Mouse (Mus musculus): Measurements from ENCODE around the gene Srebf1. TPM values are rescaled to one million over a fixed set of nuclear protein-coding genes. Genes with fewer than 3 reads are reported as not detected.

Gene Srebf1
- polyA plus RNA-seq, 1 experiment from 2014 or later: 50.9 TPM

- Histone ChIP-seq H3K27ac (replicated peaks) (peak overlapping the region; percentile 79), H3K27me3 (no peaks in the 10 kb centered on the region), H3K4me2 (peak overlapping the region; percentile 33), H3K9ac (peak overlapping the region; percentile 26; the same call in 1 of the 2 replicates), H3K36me3 (peaks cover 33% of the 10 kb centered on the region), H3K4me1 (replicated peaks) (peaks cover 28% of the 10 kb centered on the region), H3K9me3 (no peaks in the 10 kb centered on the region), H3K4me3 (no peak overlapping the region)
- peak; percentile 79 for ATAC-seq (ENCODE audit: low FRiP score, low read depth)
- WGBS: 8% methylated on average over 18 of the region's 18 CpGs
Observed at GRCm38 (mm10) chr11:60199702-60200184, 22.6 kb downstream of the Srebf1 start.

- H3K27ac ChIP-seq (replicated peaks): peak overlapping the region; percentile 26
- no peak for ATAC-seq (ENCODE audit: low FRiP score, low read depth)
- no peaks in the 10 kb centered on the region for H3K27me3 ChIP-seq
- H3K4me1 ChIP-seq (replicated peaks): peaks cover 28% of the 10 kb centered on the region
- 90% methylated on average over 12 of the region's 12 CpGs for WGBS
- peaks cover 32% of the 10 kb centered on the region for H3K36me3 ChIP-seq
- no peak overlapping the region for H3K4me2 ChIP-seq
- H3K4me3 ChIP-seq: no peak overlapping the region
- no peaks in the 10 kb centered on the region for H3K9me3 ChIP-seq
- no peak overlapping the region for H3K9ac ChIP-seq
Observed at GRCm38 (mm10) chr11:60198651-60199050, 23.7 kb downstream of the Srebf1 start.

GRCm38 (mm10) chr11:60197998-60198619 is 24.3 kb downstream of the Srebf1 start:
- no peaks in the 10 kb centered on the region for H3K9me3 ChIP-seq
- no peak overlapping the region for H3K4me3 ChIP-seq
- H3K4me2 ChIP-seq: no peak overlapping the region
- H3K27me3 ChIP-seq: no peaks in the 10 kb centered on the region
- H3K9ac ChIP-seq: no peak overlapping the region
- H3K36me3 ChIP-seq: peaks cover 31% of the 10 kb centered on the region
- whole genome bisulfite sequencing: 73% methylated on average over 24 of the region's 24 CpGs
- H3K27ac ChIP-seq (replicated peaks): peak overlapping the region; percentile 26
- H3K4me1 ChIP-seq (replicated peaks): peaks cover 25% of the 10 kb centered on the region
- no peak for ATAC-seq (ENCODE audit: low FRiP score, low read depth)

- no peak for ATAC-seq (ENCODE audit: low FRiP score, low read depth)
- Histone ChIP-seq H3K27me3 (no peaks in the 10 kb centered on the region), H3K27ac (replicated peaks) (no peak overlapping the region), H3K9ac (no peak overlapping the region), H3K36me3 (peaks cover 27% of the 10 kb centered on the region), H3K4me3 (no peak overlapping the region), H3K4me2 (no peak overlapping the region), H3K9me3 (no peaks in the 10 kb centered on the region), H3K4me1 (replicated peaks) (peaks cover 17% of the 10 kb centered on the region)
- WGBS: 83% methylated on average over 5 of the region's 5 CpGs
Observed at GRCm38 (mm10) chr11:60196344-60196743, 26.0 kb downstream of the Srebf1 start.

- no peak overlapping the region for H3K4me3 ChIP-seq
- H3K4me1 ChIP-seq (replicated peaks): peaks cover 7% of the 10 kb centered on the region
- no peak for ATAC-seq (ENCODE audit: low FRiP score, low read depth)
- no peaks in the 10 kb centered on the region for H3K9me3 ChIP-seq
- no peak overlapping the region for H3K9ac ChIP-seq
- H3K27ac ChIP-seq (replicated peaks): no peak overlapping the region
- peaks cover 30% of the 10 kb centered on the region for H3K36me3 ChIP-seq
- H3K4me2 ChIP-seq: no peak overlapping the region
- no peaks in the 10 kb centered on the region for H3K27me3 ChIP-seq
Observed at GRCm38 (mm10) chr11:60195108-60195507, 27.3 kb downstream of the Srebf1 start.

- ATAC-seq (ENCODE audit: low FRiP score, low read depth): 0 out of 2 replicates have a peak, but pooled peaks have one; percentile 13
- no peak overlapping the region for H3K4me2 ChIP-seq
- H3K36me3 ChIP-seq: peaks cover 41% of the 10 kb centered on the region
- no peak overlapping the region for H3K9ac ChIP-seq
- H3K4me3 ChIP-seq: no peak overlapping the region
- no peaks in the 10 kb centered on the region for H3K9me3 ChIP-seq
- 61% methylated on average over 4 of the region's 4 CpGs for WGBS
- no peaks in the 10 kb centered on the region for H3K27me3 ChIP-seq
- 0 out of 2 replicates have a peak overlapping the region, but pooled peaks have one; percentile 32 for H3K27ac ChIP-seq (replicated peaks)
- 0 out of 2 replicates have a peak, but pooled peaks cover 3% of the 10 kb centered on the region for H3K4me1 ChIP-seq (replicated peaks)
Observed at GRCm38 (mm10) chr11:60193556-60193955, 28.8 kb downstream of the Srebf1 start.

- ATAC-seq (ENCODE audit: low FRiP score, low read depth): no peak
- peaks cover 50% of the 10 kb centered on the region for H3K36me3 ChIP-seq
- H3K9me3 ChIP-seq: no peaks in the 10 kb centered on the region
- peaks cover 4% of the 10 kb centered on the region; the same call in 1 of the 2 replicates for H3K4me1 ChIP-seq (replicated peaks)
- H3K27me3 ChIP-seq: no peaks in the 10 kb centered on the region
- no peak overlapping the region for H3K4me2 ChIP-seq
- no peak overlapping the region for H3K9ac ChIP-seq
- H3K27ac ChIP-seq (replicated peaks): no peak overlapping the region
- H3K4me3 ChIP-seq: no peak overlapping the region
- WGBS: 75% methylated on average over 6 of the region's 6 CpGs
Observed at GRCm38 (mm10) chr11:60192534-60192933, 29.8 kb downstream of the Srebf1 start.

- Histone ChIP-seq H3K36me3 (peaks cover 56% of the 10 kb centered on the region), H3K9me3 (no peaks in the 10 kb centered on the region), H3K4me2 (no peak overlapping the region), H3K4me3 (no peak overlapping the region), H3K27ac (replicated peaks) (no peak overlapping the region), H3K27me3 (no peaks in the 10 kb centered on the region), H3K4me1 (replicated peaks) (peaks cover 28% of the 10 kb centered on the region), H3K9ac (no peak overlapping the region)
- 92% methylated on average over 17 of the region's 17 CpGs for WGBS
- ATAC-seq (ENCODE audit: low FRiP score, low read depth): no peak
Observed at GRCm38 (mm10) chr11:60190055-60190641, 32.2 kb downstream of the Srebf1 start.

GRCm38 (mm10) chr11:60189501-60190040 is 32.8 kb downstream of the Srebf1 start:
- Histone ChIP-seq H3K27ac (replicated peaks) (no peak overlapping the region), H3K4me2 (no peak overlapping the region), H3K9me3 (no peaks in the 10 kb centered on the region), H3K9ac (no peak overlapping the region), H3K27me3 (no peaks in the 10 kb centered on the region), H3K4me1 (replicated peaks) (peaks cover 34% of the 10 kb centered on the region), H3K36me3 (peaks cover 50% of the 10 kb centered on the region), H3K4me3 (no peak overlapping the region)
- ATAC-seq (ENCODE audit: low FRiP score, low read depth): no peak
- WGBS: 74% methylated on average over 21 of the region's 21 CpGs

GRCm38 (mm10) chr11:60188275-60188853 is 34.0 kb downstream of the Srebf1 start:
- Histone ChIP-seq H3K4me1 (replicated peaks) (peaks cover 43% of the 10 kb centered on the region), H3K9ac (no peak overlapping the region), H3K27ac (replicated peaks) (no peak overlapping the region), H3K4me2 (no peak overlapping the region), H3K36me3 (peaks cover 46% of the 10 kb centered on the region), H3K27me3 (no peaks in the 10 kb centered on the region), H3K4me3 (no peak overlapping the region), H3K9me3 (no peaks in the 10 kb centered on the region)
- no peak for ATAC-seq (ENCODE audit: low FRiP score, low read depth)
- 89% methylated on average over 25 of the region's 25 CpGs for WGBS

GRCm38 (mm10) chr11:60187070-60187469 is 35.3 kb downstream of the Srebf1 start:
- WGBS: 88% methylated on average over 11 of the region's 11 CpGs
- Histone ChIP-seq H3K4me1 (replicated peaks) (peaks cover 56% of the 10 kb centered on the region), H3K4me3 (no peak overlapping the region), H3K9ac (no peak overlapping the region), H3K36me3 (peaks cover 46% of the 10 kb centered on the region), H3K9me3 (no peaks in the 10 kb centered on the region), H3K27ac (replicated peaks) (0 out of 2 replicates have a peak overlapping the region, but pooled peaks have one; percentile 87), H3K4me2 (no peak overlapping the region), H3K27me3 (no peaks in the 10 kb centered on the region)
- ATAC-seq (ENCODE audit: low FRiP score, low read depth): no peak
